Comparison of ENCODE assay signal across 15 mouse cellular contexts in genomic region chr13:35723073-35723472, GRCm38 (mm10).
"Had no signal": no experiment of that assay in that cellular context is flagged by ENCODE, and none has a peak within 500 bp of the region (broad histone marks: within the 10 kb centered on the region; RNA-seq: fewer than 3 reads in every experiment).

No protein-coding gene starts in this region.

- H3K4me3 ChIP-seq: neural tube, embryonic 15.5 days; stomach, embryonic 15.5 days had no signal

- DNase-seq: retina, postnatal 1 day; right cerebral cortex, adult 18-20 months; right cerebral cortex, postnatal 14 days; right cerebral cortex, postnatal 25 days; right cerebral cortex, postnatal 4 days; spleen, adult 18-20 months; thymus, adult 18-20 months; thymus, adult 2 months; thymus, postnatal 14 days; thymus, postnatal 25 days; thymus, postnatal 36 days; thymus, postnatal 4 days had no signal

- H3K9me3 ChIP-seq: neural tube, embryonic 15.5 days; stomach, embryonic 15.5 days had no signal

- H3K4me1 ChIP-seq: neural tube, embryonic 15.5 days; stomach, embryonic 15.5 days had no signal

- H3K4me2 ChIP-seq: neural tube, embryonic 15.5 days; stomach, embryonic 15.5 days had no signal

- H3K9ac ChIP-seq: neural tube, embryonic 15.5 days; stomach, embryonic 15.5 days had no signal

- H3K36me3 ChIP-seq: neural tube, embryonic 15.5 days; stomach, embryonic 15.5 days had no signal

- H3K27ac ChIP-seq: neural tube, embryonic 15.5 days; stomach, embryonic 15.5 days; stomach, postnatal 0 days had no signal

- H3K27me3 ChIP-seq: neural tube, embryonic 15.5 days; stomach, embryonic 15.5 days had no signal
